Mouse (Mus musculus) layer of hippocampus, adult 8-10 months (tissue): Measurements from ENCODE around the gene Hrc. TPM values are rescaled to one million over a fixed set of nuclear protein-coding genes. Genes with fewer than 3 reads are reported as not detected.
"Not testable (repeated sequence)": the region's sequence is repeated elsewhere in the genome, so short reads cannot be mapped to it uniquely, and the experiment has no call there.

Experiments used
- DNase-seq, 2 experiments: peaks; one replicate each; pipeline ENCODE4 v3.0.0; 2022; ENCODE audit warnings: low spot score in 2 of 2
- total RNA-seq, 4 experiments: library from RNA; stranded (reverse); gene quantifications; 2 replicates each; pipeline ENCODE4 v1.2.4; 2022

The Hrc gene
- total RNA-seq, 4 experiments from 2014 or later: 0.21 to 0.39 TPM; not detected in 2

- DNase-seq: peak in 1 of 2 experiments; percentile 45
Measured at GRCm38 (mm10) chr7:45333431-45333982, 1.6 kb upstream of the Hrc start, which contains the start of gene Trpm4. Gene Trpm4, minus strand, starts transcription at chr7:45333780.

DNA sequence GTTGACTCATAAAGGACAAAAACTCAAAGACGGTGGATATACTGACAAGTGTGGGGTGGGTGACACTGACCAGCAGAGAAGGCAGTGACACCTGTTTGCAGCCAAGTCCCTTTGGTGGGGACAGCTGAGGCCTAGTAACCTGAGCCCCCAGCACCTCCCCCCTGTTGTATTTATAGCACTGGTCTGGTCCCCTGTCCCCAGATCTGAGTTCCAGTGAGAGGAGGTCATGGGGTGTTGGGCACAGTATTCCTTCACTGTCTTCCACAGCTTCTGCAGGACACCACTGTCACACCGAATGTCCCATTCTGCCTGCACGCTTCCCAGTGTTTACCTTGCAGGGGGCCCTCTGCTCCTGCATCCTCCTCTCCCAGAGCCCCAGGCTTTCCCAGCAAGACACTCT, 485 bp upstream of the Hrc start:
- no peak for DNase-seq

GRCm38 (mm10) chr7:45336319-45336718, 1.2 kb downstream of the Hrc start:
- no peak for DNase-seq

DNA sequence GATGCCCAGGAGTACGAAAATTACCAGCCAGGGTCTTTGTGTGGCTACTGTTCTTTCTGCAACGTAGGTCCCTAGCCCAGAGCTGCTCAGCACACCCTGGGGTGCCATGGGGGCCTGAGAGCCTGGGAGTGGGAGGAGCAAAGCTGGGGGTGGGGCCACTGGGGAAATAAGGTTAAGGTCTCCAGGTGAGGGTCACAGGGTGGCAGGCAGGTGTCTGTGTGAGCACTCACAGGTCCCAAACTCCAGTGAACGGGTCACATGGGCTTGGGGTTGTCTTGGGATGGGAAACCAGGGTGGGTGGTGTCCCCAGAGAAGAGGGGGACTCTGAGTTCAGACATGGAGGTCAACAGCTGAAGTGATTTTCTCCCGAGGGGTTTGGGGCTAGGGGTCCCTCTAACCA, 2.4 kb downstream of the Hrc start:
- no peak for DNase-seq

DNA sequence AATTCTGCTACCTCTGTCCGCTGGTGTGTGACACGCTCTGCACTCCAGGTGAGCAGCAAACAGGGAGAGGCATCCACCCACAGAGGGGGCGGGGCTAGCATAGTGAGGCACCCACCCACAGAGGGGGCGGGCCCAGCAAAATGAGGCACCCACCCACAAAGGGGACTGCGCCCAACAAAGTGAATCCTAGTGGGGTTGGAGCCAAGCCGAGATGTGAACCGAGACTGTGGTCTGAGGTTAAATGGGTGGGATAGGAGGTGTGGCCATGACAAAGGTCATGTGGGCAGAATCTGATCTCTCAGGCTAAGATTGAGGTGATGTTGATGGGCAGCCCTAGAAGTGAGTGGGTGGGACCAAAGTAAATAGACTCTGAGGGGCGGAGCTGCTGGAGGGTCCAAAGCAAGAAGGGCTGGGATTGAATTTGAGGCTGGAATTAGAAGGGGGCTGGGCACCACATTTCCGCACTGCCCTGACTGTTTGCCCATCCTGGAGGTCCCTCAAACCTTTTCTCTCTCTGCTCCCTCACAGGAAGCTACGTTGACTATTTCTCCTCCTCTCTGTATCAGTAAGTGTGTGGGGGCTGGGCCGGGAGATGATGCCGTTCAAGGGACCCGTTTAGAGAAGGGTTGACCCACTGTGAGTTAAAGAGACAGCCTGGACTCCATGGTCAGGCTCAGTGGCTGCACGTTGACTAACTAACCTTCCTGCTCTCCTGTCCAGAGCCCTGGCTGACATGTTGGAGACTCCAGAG, 3.2 kb downstream of the Hrc start:
- DNase-seq: no peak

DNA sequence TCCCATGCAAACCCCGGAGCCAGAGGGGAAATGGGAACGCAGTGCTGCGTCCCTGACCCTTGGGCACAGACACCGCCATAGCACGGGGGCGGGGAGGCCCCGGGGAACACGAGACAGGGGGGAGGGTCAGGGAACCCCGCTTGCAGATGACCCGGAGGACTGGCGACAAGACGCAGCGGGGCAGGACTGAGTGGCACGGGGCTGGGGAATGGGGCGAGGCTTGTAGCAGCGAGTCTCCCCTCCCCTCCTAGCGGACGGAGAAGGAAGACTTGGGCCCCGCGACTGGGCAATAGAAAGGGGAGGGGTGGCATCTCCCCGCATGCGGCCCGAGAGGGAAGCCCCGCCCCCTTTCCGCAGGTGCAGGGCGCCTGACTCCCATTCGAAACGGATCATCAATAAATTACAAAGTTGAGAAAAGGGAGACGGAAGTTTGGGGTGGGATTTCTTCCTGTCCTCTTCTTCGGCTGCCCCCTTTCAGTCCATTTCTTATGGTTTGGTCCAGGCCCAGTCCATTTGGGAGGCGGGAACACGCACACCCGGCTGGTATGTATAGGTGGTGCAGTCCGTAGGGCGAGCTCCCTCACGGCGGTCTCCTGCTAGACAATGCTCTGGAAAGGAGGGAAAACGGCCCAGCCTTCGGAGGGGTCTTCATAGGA, 4.4 kb downstream of the Hrc start:
- DNase-seq: no peak

- DNase-seq: no peak
Measured at GRCm38 (mm10) chr7:45340066-45340442, 5.0 kb downstream of the Hrc start.

DNA sequence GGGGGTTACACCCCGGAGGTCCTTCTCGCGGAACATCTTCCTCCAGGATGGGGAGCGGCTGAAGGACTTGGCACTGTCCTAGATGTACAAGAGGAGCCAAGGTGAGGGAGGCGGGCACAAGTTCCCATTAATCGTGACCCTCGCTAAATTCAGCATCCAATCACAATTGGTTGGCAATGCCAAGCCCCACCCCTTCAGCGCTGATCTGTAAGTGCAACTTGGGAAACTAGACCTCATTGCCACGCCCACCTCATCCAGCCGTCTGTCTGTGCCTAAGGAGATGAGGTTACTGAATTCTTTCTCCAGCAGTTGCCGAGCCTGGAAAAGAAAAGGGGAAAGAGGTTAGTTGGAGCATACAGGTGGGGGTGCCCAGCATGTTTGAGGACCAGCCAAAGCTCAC, 5.6 kb downstream of the Hrc start:
- no peak for DNase-seq

GRCm38 (mm10) chr7:45341303-45341702, 6.2 kb downstream of the Hrc start:
- peak; percentile 77 to 80 for DNase-seq

- no peak for DNase-seq
Measured at GRCm38 (mm10) chr7:45342081-45342480, 7.0 kb downstream of the Hrc start.

DNA sequence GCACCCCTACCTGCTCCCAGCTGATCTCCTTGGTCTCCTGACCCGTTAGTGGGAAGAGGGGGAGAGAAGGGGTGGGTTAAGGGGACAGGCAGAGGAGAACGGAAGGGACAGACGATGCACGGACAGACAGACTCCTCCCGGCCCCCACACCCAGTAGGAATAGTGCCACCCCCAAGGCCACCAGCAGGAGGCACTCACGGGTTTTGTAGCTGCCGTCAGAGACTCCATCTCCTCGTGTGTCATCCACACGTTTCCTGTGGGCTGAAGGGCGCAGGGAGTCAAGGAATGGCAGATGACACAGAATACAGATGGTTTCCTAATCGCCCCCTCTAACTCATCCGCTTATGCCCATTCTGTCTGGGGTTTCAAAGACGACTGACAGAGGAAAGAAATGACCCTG, 8.5 kb downstream of the Hrc start:
- no peak for DNase-seq

DNA sequence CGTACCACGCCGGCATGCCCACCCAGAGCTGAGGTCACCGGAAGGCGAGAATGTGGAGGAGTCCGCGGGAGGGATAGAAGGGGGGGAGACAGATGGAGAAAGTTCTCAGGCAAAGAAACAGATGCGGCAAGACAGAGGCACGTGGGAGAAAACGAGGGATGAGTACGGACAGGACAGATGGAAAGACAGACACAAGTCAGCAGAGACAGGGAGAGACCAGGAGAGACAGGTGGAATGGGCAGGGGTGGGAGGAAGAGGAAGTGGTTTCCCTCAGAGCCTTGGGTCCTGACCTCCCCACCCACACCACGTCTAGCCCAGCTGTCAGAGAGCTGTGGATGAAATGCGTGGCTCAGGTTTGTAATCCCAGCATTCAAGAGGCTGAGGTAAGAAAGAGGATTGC, 11.8 kb downstream of the Hrc start:
- no peak for DNase-seq

DNA sequence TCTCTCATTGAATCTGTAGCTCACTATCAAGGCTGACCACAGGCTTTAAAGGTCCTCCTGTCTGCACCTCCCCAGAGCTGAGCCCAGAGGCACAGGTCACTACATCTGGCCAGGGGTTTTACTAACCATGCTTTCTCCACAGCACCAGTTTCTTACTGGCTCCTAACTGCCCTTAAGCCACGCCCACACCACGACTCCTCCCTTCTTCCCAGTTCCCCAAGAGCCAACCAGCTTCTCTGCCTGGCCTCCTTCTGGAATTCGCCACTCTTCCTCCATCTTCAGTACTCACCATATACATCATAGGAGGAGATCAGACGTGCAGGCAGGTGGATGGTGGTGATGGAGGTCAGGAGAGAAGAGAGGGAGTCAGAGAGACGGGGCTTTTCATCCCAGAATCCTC, 18.0 kb downstream of the Hrc start:
- DNase-seq: no peak

GRCm38 (mm10) chr7:45355318-45356020, 20.4 kb downstream of the Hrc start:
- DNase-seq: no peak

DNA sequence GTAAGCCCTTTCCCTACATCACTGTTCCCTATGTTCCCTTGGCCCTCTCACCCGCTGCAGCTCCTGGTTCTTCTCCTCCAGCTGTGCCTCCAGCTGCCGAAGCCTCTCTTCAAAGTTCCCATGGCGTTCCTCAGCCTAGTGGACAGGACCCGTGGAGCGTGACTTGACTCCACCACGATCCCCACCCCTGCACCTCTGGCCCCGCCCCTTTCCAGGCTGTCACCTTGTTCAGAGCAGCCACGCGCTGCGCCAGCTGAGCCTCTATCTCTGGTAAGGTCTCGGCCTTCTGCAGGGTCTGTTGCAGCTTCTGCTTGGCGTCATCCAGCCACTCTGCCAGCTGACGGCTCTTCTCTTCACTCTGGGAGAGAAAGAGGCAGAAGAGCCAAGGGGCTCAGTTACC, 21.0 kb downstream of the Hrc start:
- no peak for DNase-seq

DNA sequence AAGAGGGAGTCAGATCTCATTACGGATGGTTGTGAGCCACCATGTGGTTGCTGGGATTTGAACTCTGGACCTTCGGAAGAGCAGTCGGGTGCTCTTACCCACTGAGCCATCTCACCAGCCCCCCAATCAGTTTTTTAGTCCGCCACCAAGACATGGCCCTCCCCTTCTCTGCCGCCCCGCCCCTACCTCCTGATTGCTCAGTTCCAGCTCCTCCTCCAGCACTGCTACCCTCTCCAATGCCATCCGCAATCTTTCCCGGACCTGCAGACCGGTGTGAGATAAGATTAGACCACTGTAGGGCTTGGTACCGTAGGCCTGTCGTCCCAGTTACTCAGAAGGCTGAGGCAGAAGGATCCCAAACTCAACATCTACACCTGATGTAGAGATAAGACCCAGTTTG, 24.0 kb downstream of the Hrc start:
- DNase-seq: not testable (repeated sequence)

DNA sequence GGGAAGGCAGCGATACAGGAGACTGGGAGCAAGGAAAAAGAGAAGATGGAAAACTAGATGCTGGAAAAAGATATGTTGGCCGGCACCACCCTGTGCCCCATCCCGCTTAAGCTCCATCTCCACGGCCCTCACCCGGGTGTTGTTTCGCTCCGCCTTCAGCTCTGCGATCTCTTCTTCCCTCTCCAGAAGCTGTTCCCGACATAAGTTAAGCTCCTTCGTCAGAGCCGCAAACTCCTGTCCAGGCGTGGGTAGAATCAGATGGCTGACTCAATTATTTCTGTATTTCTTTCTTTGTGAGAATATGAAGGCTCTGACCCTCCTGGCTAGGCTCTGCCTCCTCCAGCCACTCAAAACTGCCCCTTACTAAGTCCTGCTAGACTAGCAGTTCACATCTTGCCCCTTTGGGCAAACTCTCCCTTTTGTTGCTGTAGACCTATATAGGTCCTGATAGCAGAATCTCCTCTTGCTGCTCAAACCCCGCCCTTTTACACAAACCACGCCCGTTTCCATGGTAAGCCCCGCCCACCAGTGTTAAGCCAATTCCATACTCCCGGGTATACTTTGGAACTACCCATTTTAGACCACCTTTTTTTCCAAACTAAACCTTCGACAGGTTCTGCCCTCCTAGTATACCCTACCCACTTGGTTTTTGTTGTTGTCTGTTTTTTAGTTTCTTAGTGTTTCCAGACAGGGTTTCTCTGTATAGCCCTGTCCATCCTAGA, 25.5 kb downstream of the Hrc start:
- DNase-seq: no peak

DNA sequence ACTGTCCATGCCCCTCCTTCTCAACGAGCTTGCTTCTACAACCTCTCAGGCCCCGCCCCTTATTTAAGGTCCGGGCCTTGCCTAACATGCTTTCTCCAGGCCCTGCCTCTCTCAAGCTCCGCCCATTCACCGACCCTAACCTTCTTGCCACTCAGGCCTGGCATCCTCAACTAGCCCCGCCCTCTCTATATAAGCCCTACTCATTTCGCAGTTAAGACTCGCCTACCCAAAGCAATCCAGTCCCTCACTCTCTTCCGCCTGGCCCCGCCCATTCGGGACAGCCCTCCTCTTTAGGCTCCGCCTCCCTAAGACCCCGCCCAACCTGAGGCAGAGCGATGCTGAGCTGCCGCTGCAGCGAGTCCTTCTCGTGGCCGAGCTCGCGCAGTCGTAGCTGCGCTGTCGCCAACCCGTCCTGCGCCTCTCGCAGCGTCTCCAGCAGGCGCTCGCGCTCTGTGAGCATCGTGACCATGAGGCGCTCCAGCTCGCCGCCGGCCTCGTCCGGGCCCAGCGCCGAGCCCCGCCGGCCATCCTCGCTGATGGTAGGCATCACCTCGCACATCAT, 26.2 kb downstream of the Hrc start:
- DNase-seq: peak; percentile 82

DNA sequence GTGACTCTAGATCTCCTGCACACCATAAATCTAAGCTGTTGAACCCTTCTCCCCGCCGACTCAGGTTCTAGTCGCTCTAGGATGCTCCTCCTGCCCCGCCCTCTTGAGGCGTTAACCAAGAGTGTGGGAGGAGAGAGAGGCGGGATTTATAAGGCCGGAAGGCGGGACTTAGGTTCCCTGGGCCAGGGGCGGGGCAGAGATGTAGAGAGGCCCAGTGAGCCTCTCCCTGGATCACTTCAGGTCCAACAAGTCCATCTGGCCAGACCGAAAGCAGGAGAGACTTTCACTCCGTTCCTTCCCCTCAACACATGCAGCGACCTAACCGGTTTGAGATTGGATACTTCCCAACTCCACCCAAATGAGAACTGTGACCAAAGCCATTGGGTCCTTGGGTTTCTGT, 27.7 kb downstream of the Hrc start:
- DNase-seq: no peak

DNA sequence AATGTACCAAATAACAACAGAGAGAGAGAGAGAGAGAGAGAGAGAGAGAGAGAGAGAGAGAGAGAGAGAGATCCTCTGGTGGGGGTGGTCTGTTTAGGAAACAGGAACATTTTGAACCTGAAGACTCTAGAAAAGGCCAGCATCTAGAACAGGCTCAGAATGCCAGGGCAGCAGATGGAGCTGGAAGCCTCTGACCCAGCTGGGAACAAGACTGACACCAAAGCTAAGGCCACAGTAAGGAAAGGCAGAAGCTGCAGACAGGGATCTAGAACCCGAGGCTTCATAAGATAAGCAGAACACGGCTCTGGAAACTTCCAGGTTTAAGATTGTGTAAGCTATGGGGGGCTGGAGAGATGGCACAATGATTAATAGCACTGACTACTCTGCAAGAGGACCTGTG, 28.9 kb downstream of the Hrc start:
- no peak for DNase-seq
